Mouse (Mus musculus): ENCODE measurements around the gene Pgf. TPM values are rescaled to one million over a fixed set of nuclear protein-coding genes. Genes with fewer than 3 reads are reported as not detected.

Pgf gene
- polyA plus RNA-seq (2014; fragmentation: Nextera tagmentation; extraction: Ambion mirVana): 18.2 and 21.8 TPM in 2 replicates

DNA sequence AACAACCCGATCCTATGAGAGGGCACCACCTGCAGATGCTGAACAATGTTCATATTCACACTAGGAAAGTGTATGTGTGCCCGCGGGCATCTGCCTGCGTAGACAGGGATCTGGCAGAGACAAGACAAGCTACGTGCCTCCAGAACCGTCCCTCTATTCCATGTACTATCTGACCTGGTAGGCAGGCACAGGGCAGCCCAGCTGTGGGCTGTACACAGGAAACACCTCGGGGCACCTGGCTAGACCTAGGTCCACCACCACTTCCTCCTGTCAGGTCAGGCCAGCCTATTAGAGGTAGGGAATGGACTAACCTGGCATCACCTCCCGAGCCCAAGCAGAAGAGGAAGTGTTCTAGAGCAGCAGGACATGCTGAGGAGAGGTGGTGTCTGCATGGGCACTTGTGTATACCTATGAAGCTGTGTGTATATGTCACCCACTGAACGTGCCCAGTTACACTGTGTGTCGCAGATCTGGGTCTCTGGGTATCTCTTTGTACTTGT, at the start of gene Pgf:
Gene Pgf, minus strand, starts transcription at position 51 of the 500 bp plus-strand sequence.
- peak within 1 kb of the TSS; percentile 51 for H3K4me2 ChIP-seq (replicated peaks; ENCODE audit: low read depth, low read length)
- H3K4me1 ChIP-seq (ENCODE audit: control insufficient read depth, insufficient read depth, low read length): peaks cover 44% of the 10 kb centered on the region; the same call in 1 of the 2 replicates
- H3K4me3 ChIP-seq (ENCODE audit: low read depth, low read length): peak within 1 kb of the TSS; percentile 33
- WGBS: 80% methylated on average over 10 of the region's 10 CpGs
- H3K27me3 ChIP-seq (ENCODE audit: control insufficient read depth, insufficient read depth, low read length): no peaks in the 10 kb centered on the region
- H3K27ac ChIP-seq (ENCODE audit: low read length): peak within 1 kb of the TSS; percentile 66; the same call in 1 of the 2 replicates
- H3K36me3 ChIP-seq (ENCODE audit: control insufficient read depth, insufficient read depth, low read length): no peaks in the 10 kb centered on the region
- no peaks in the 10 kb centered on the region for H3K9me3 ChIP-seq (ENCODE audit: control insufficient read depth, low read depth, low read length)
- no peak for ATAC-seq (ENCODE audit: insufficient number of reproducible peaks, insufficient read depth, low FRiP score, low read depth)
- peak within 1 kb of the TSS; percentile 40 for H3K9ac ChIP-seq (replicated peaks; ENCODE audit: low read depth, low read length)

DNA sequence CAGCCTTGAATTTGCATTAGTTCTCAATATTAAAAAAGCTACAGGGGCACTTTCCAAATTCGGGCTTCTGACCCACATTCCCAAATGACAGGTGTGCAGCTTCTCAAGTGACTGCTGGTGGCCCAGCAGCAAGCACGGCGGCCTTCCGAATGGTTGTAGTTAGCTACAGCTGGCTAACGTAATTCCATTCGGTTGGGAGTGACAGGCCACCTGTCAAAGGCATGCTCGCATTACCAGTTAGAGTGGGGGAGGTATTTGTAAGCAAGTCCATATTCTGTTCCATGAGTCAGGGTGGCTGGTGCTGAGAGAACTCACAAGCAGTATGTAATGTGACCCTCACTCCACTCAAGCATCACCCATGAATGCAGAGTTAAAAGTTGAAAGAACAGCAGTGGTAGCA, 49.6 kb upstream of the Pgf start:
- Histone ChIP-seq H3K27me3 (ENCODE audit: control insufficient read depth, insufficient read depth, low read length) (no peaks in the 10 kb centered on the region), H3K4me2 (replicated peaks; ENCODE audit: low read depth, low read length) (no peak overlapping the region), H3K27ac (ENCODE audit: low read length) (no peak overlapping the region), H3K9me3 (ENCODE audit: control insufficient read depth, low read depth, low read length) (no peaks in the 10 kb centered on the region), H3K36me3 (ENCODE audit: control insufficient read depth, insufficient read depth, low read length) (peaks cover 34% of the 10 kb centered on the region), H3K4me1 (ENCODE audit: control insufficient read depth, insufficient read depth, low read length) (peaks cover 4% of the 10 kb centered on the region; the same call in 1 of the 2 replicates), H3K9ac (replicated peaks; ENCODE audit: low read depth, low read length) (no peak overlapping the region), H3K4me3 (ENCODE audit: low read depth, low read length) (no peak overlapping the region)
- WGBS: 37% methylated on average over 7 of the region's 7 CpGs
- no peak for ATAC-seq (ENCODE audit: insufficient number of reproducible peaks, insufficient read depth, low FRiP score, low read depth)

DNA sequence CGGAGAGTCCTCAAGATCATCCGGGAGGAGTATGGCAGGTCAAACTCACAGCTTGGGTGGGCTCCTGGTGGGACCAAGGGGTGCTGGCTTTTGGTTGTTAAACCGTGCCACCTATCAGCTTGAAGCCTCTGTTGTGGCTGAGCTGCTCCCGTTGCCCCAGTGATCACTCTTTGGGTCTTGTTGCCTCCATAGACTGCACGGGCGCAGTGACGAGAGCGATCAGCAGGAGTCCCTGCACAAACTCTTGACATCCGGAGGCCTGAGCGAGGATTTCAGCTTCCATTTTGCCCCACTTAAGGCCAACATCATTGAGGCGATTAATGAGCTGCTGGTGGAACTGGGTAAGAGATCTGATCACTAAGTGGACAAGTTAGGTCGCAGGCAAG, 42.3 kb upstream of the Pgf start:
- peak overlapping the region; percentile 84 for H3K4me3 ChIP-seq (ENCODE audit: low read depth, low read length)
- H3K36me3 ChIP-seq (ENCODE audit: control insufficient read depth, insufficient read depth, low read length): peaks cover 16% of the 10 kb centered on the region

DNA sequence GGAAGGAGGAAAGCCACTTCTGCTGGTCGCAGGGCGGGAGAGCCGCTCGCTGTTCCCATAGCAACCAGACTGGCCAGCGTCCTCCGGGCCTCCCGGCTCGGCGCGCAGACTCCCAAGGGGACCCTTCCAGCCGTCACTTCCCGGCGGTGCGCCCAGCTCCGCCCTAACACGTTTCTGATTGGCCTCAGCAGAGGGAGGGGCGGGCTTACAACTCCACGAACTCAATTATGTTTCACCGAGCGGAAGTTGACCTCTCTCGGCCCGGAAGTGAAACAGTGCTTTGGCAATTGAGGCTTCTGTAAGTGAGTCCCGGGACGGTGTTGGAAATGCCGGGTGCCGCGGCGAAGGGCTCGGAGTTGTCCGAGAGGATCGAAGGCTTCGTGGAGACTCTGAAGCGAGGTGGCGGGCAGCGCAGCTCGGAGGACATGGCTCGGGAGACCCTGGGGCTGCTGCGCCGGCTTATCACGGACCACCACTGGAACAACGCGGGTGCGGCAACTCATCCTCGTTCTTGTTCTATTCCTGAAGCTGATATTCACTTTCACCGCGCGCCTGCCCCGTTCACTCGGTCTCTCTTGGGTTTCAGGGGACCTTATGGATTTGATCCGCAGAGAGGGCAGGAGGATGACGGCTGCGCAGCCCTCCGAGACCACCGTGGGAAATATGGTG, 41.8 kb upstream of the Pgf start, which contains the start of gene Eif2b2:
Gene Eif2b2, plus strand, starts transcription at position 246 of the 669 bp plus-strand sequence.
- Histone ChIP-seq H3K4me3 (ENCODE audit: low read depth, low read length) (peak within 1 kb of the TSS; percentile 84), H3K9me3 (ENCODE audit: control insufficient read depth, low read depth, low read length) (no peaks in the 10 kb centered on the region), H3K4me1 (ENCODE audit: control insufficient read depth, insufficient read depth, low read length) (peaks cover 14% of the 10 kb centered on the region; the same call in 1 of the 2 replicates), H3K4me2 (replicated peaks; ENCODE audit: low read depth, low read length) (peak within 1 kb of the TSS; percentile 90), H3K36me3 (ENCODE audit: control insufficient read depth, insufficient read depth, low read length) (peaks cover 11% of the 10 kb centered on the region), H3K27ac (ENCODE audit: low read length) (peak within 1 kb of the TSS; percentile 48; the same call in 1 of the 2 replicates), H3K27me3 (ENCODE audit: control insufficient read depth, insufficient read depth, low read length) (no peaks in the 10 kb centered on the region), H3K9ac (replicated peaks; ENCODE audit: low read depth, low read length) (peak within 1 kb of the TSS; percentile 58)
- peak; percentile 99 for ATAC-seq (ENCODE audit: insufficient number of reproducible peaks, insufficient read depth, low FRiP score, low read depth)
- WGBS: under 1% methylated on average over 54 of the region's 54 CpGs

More for the DNA sequence above, 42.3 kb upstream of the Pgf start:
- peaks cover 14% of the 10 kb centered on the region; the same call in 1 of the 2 replicates for H3K4me1 ChIP-seq (ENCODE audit: control insufficient read depth, insufficient read depth, low read length)
- H3K27me3 ChIP-seq (ENCODE audit: control insufficient read depth, insufficient read depth, low read length): no peaks in the 10 kb centered on the region
- 0 out of 2 replicates have a peak overlapping the region, but pooled peaks have one; percentile 48 for H3K27ac ChIP-seq (ENCODE audit: low read length)
- ATAC-seq (ENCODE audit: insufficient number of reproducible peaks, insufficient read depth, low FRiP score, low read depth): no peak
- peak overlapping the region; percentile 90 for H3K4me2 ChIP-seq (replicated peaks; ENCODE audit: low read depth, low read length)
- no peaks in the 10 kb centered on the region for H3K9me3 ChIP-seq (ENCODE audit: control insufficient read depth, low read depth, low read length)
- H3K9ac ChIP-seq (replicated peaks; ENCODE audit: low read depth, low read length): peak overlapping the region; percentile 58
- 3% methylated on average over 12 of the region's 12 CpGs for WGBS

DNA sequence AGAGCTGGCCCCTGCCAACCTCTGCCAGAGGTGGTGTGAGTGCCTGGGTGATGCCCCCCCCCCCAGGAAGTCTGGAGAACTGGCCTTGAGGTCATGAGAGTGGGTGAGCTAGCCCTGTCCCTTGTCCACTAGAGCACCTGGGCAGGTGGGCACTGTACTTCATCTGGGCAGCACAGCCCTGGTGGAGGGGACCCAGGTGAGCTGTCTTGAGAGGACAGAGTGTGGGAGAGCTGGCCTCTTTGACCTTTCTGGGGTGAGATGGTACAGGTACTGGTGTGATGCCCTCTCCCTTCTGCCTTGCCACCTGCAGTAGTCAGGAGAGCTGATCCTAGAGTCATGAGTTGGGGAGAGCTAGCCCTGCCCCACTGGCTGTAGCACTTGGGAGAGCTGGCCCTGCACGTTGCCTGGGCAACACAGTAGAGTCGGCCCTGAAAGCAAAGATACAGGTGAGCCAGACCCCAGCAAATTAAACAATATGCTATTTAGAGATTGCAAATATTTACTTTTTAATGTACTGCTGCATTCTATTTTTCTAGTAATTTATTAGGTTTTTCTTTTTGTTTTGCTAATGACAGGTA, 40.2 kb upstream of the Pgf start:
- Histone ChIP-seq H3K27me3 (ENCODE audit: control insufficient read depth, insufficient read depth, low read length) (no peaks in the 10 kb centered on the region), H3K27ac (ENCODE audit: low read length) (no peak overlapping the region)

DNA sequence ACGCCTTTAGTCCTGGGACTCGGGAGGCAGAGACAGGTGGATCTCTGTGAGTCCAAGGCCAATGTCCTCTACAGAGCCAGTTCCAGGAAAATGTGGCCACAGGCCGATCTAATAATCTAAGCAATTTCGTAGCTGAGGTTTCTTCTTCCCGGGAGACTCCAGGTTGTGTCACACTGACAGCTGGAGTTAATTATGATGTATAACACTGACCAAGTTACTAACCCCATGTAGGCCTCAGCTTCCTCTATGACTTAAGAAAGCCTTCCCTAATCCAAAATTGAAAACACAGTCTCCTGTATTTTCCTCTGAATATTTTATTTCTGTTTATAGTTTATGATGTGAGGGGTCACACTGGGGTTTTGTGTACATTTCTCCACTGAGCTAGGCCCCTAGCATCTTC, 37.4 kb upstream of the Pgf start:
- Histone ChIP-seq H3K4me2 (replicated peaks; ENCODE audit: low read depth, low read length) (no peak overlapping the region), H3K9me3 (ENCODE audit: control insufficient read depth, low read depth, low read length) (no peaks in the 10 kb centered on the region), H3K27me3 (ENCODE audit: control insufficient read depth, insufficient read depth, low read length) (no peaks in the 10 kb centered on the region), H3K4me3 (ENCODE audit: low read depth, low read length) (no peak overlapping the region), H3K36me3 (ENCODE audit: control insufficient read depth, insufficient read depth, low read length) (no peaks in the 10 kb centered on the region), H3K4me1 (ENCODE audit: control insufficient read depth, insufficient read depth, low read length) (peaks cover 8% of the 10 kb centered on the region; the same call in 1 of the 2 replicates), H3K27ac (ENCODE audit: low read length) (no peak overlapping the region), H3K9ac (replicated peaks; ENCODE audit: low read depth, low read length) (no peak overlapping the region)
- WGBS: 77% methylated on average over 5 of the region's 5 CpGs
- ATAC-seq (ENCODE audit: insufficient number of reproducible peaks, insufficient read depth, low FRiP score, low read depth): no peak

More for the DNA sequence above, 40.2 kb upstream of the Pgf start:
- Histone ChIP-seq H3K4me2 (replicated peaks; ENCODE audit: low read depth, low read length) (no peak overlapping the region), H3K36me3 (ENCODE audit: control insufficient read depth, insufficient read depth, low read length) (peaks cover 3% of the 10 kb centered on the region; the same call in 1 of the 2 replicates), H3K4me1 (ENCODE audit: control insufficient read depth, insufficient read depth, low read length) (peaks cover 14% of the 10 kb centered on the region; the same call in 1 of the 2 replicates), H3K9ac (replicated peaks; ENCODE audit: low read depth, low read length) (no peak overlapping the region), H3K4me3 (ENCODE audit: low read depth, low read length) (no peak overlapping the region), H3K9me3 (ENCODE audit: control insufficient read depth, low read depth, low read length) (no peaks in the 10 kb centered on the region)
- peak; percentile 66 for ATAC-seq (ENCODE audit: insufficient number of reproducible peaks, insufficient read depth, low FRiP score, low read depth)
- 71% methylated on average over 2 of the region's 2 CpGs for WGBS

DNA sequence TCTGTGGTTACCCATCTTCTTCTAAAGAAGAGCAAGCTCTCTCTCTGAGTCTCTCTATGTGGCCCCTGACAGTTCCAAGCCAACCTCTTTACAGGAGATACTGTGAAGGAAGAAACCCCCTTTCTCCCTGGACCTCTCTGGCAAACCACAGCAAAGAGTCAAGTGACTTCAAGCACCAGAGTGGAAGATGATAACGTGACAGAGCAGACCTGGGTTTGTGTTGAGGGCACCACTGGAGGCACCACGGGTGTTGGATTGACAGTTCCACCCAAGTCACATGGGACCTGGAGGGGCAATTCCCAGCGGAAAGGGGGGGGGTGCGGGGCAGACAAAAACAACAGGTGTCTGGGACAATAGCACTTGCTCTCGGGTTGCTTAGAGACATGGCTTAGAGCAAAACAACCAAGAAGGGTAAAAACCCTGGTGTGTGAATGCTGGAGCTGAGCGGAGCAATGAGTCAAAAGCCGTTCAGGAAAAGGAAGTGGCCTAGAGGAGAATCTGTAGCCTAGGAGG, 31.2 kb upstream of the Pgf start:
- no peak for ATAC-seq (ENCODE audit: insufficient number of reproducible peaks, insufficient read depth, low FRiP score, low read depth)
- Histone ChIP-seq H3K9ac (replicated peaks; ENCODE audit: low read depth, low read length) (no peak overlapping the region), H3K4me3 (ENCODE audit: low read depth, low read length) (no peak overlapping the region), H3K27ac (ENCODE audit: low read length) (no peak overlapping the region), H3K9me3 (ENCODE audit: control insufficient read depth, low read depth, low read length) (no peaks in the 10 kb centered on the region), H3K36me3 (ENCODE audit: control insufficient read depth, insufficient read depth, low read length) (no peaks in the 10 kb centered on the region), H3K4me1 (ENCODE audit: control insufficient read depth, insufficient read depth, low read length) (no peaks in the 10 kb centered on the region), H3K27me3 (ENCODE audit: control insufficient read depth, insufficient read depth, low read length) (no peaks in the 10 kb centered on the region), H3K4me2 (replicated peaks; ENCODE audit: low read depth, low read length) (no peak overlapping the region)
- 38% methylated on average over 7 of the region's 7 CpGs for WGBS

DNA sequence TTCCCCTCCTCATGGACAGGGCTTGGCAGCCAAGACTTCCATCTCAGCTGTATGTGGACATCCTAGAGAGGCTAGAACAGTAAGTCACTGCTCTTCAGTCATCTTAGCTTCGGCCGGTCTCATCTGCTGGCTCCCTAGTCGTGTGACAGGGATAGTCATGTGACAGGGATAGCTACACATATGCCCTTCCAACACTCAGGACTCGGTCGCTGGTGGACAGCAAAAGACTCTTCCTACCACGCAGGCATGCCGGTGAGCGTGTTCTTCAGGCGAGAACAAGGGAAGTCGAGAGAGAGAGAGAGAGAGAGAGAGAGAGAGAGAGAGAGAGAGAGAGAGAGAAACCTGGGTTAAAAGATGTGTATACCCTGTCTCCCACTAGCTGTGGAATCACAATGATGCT, 27.8 kb upstream of the Pgf start:
- Histone ChIP-seq H3K4me1 (ENCODE audit: control insufficient read depth, insufficient read depth, low read length) (peaks cover 12% of the 10 kb centered on the region), H3K27me3 (ENCODE audit: control insufficient read depth, insufficient read depth, low read length) (no peaks in the 10 kb centered on the region), H3K9me3 (ENCODE audit: control insufficient read depth, low read depth, low read length) (no peaks in the 10 kb centered on the region), H3K27ac (ENCODE audit: low read length) (no peak overlapping the region), H3K36me3 (ENCODE audit: control insufficient read depth, insufficient read depth, low read length) (no peaks in the 10 kb centered on the region), H3K4me3 (ENCODE audit: low read depth, low read length) (no peak overlapping the region), H3K4me2 (replicated peaks; ENCODE audit: low read depth, low read length) (no peak overlapping the region), H3K9ac (replicated peaks; ENCODE audit: low read depth, low read length) (no peak overlapping the region)
- 89% methylated on average over 10 of the region's 10 CpGs for WGBS
- ATAC-seq (ENCODE audit: insufficient number of reproducible peaks, insufficient read depth, low FRiP score, low read depth): no peak
